Mouse (Mus musculus) thymus, adult 2 months (tissue): Measurements from ENCODE around the gene Fam20a. TPM values are rescaled to one million over a fixed set of nuclear protein-coding genes. Genes with fewer than 3 reads are reported as not detected.

Experiments used
- DNase-seq: peaks from one replicate; pipeline ENCODE4 v3.0.0; 2021
- H3K27ac ChIP-seq: fragments of 200-500 bp; 2 replicates; pipeline ENCODE4 v1.5.1; 2012; ENCODE audit warnings: low read length, control low read depth; ENCODE audit not compliant: control insufficient read depth, insufficient read depth
- H3K27me3 ChIP-seq: fragments of 200-500 bp; 2 replicates; pipeline ENCODE4 v1.6.1; 2012; ENCODE audit warnings: mild to moderate bottlenecking, low read length, moderate library complexity, mixed read lengths; ENCODE audit not compliant: control insufficient read depth, insufficient read depth
- H3K36me3 ChIP-seq: fragments of 200-500 bp; 2 replicates; pipeline ENCODE4 v1.6.1; 2012; ENCODE audit warnings: mild to moderate bottlenecking, low read length, moderate library complexity; ENCODE audit not compliant: control insufficient read depth, insufficient read depth
- H3K4me1 ChIP-seq: fragments of 200-500 bp; replicated peaks from 2 replicates; pipeline ENCODE4 v1.6.1; 2012; ENCODE audit warnings: low read length; ENCODE audit not compliant: control insufficient read depth, insufficient read depth
- H3K4me3 ChIP-seq: fragments of 200-500 bp; 2 replicates; pipeline ENCODE4 v1.5.1; 2012; ENCODE audit warnings: mild to moderate bottlenecking, low read length, control low read depth, moderate library complexity; ENCODE audit not compliant: control insufficient read depth, insufficient read depth
- CTCF ChIP-seq: fragments of 200-500 bp; IDR thresholded peaks from 2 replicates; pipeline ENCODE4 v1.5.1; 2012; ENCODE audit warnings: mild to moderate bottlenecking, control low read depth, low read length, moderate library complexity, borderline replicate concordance; ENCODE audit not compliant: control insufficient read depth, poor library complexity, insufficient read depth; ENCODE audit errors: extremely low read depth
- POLR2A ChIP-seq: fragments of 200-500 bp; IDR thresholded peaks from 2 replicates; pipeline ENCODE4 v1.6.1; 2012; ENCODE audit warnings: mild to moderate bottlenecking, low read length, control low read depth, moderate library complexity; ENCODE audit not compliant: control insufficient read depth, poor library complexity, insufficient read depth; ENCODE audit errors: extremely low read depth
- WGBS: fragments of 180-500 bp; shearing (Covaris S2); methylation state at CpG from one replicate; pipeline ENCODE4 v1.1.7; 2018; 5-methylcytosine and 5-hydroxymethylcytosine counted together
- polyA plus RNA-seq: library from polyadenylated mRNA; depleted of rRNA; stranded (reverse); fragments of >200 nt; gene quantifications from 2 replicates; pipeline ENCODE4 v1.2.3, GENCODE M21; 2012

Fam20a gene
- polyA plus RNA-seq, 1 experiment = 3.2 TPM

DNA sequence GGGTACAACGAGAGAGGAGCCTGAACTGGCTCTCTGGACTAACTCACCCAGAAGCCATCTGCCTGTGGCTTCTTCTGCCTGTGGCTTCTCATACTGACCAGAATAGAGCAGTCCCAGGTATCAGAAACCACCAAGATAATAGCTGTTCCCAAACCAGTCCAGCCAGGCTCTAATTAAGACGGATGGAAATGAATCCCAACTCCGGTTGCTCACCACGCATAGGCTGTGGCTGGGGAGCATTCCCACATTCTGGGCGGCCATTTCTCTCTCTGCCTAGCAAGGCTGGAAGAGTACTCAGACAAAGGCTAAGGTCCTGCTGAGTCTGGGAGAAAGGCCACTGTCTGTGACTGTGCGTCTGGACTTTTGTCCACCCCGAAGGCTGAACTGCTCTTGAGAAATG lies 5.1 kb downstream of the Fam20a start:
- Histone ChIP-seq H3K36me3 (no peaks in the 10 kb centered on the region), H3K27me3 (peaks cover 10% of the 10 kb centered on the region; the same call in 1 of the 2 replicates), H3K4me1 (no peaks in the 10 kb centered on the region), H3K4me3 (no peak overlapping the region), H3K27ac (no peak overlapping the region)
- DNase-seq = no peak
- 90% methylated on average over 7 of the region's 7 CpGs for WGBS
- TF ChIP-seq POLR2A (no peak), CTCF (no peak)

GRCm38 (mm10) chr11:109715311-109715781 lies 6.7 kb downstream of the Fam20a start:
- H3K27me3 ChIP-seq = no peaks in the 10 kb centered on the region
- H3K4me1 ChIP-seq = no peaks in the 10 kb centered on the region
- no peak for DNase-seq
- WGBS = 94% methylated on average over 12 of the region's 12 CpGs
- TF ChIP-seq CTCF = no peak
- TF ChIP-seq POLR2A = no peak
- H3K27ac ChIP-seq = no peak overlapping the region
- H3K4me3 ChIP-seq = no peak overlapping the region
- no peaks in the 10 kb centered on the region for H3K36me3 ChIP-seq

- Histone ChIP-seq H3K4me3 (no peak overlapping the region), H3K27ac (no peak overlapping the region), H3K4me1 (no peaks in the 10 kb centered on the region), H3K36me3 (no peaks in the 10 kb centered on the region), H3K27me3 (no peaks in the 10 kb centered on the region)
- no peak for DNase-seq
- TF ChIP-seq POLR2A (no peak), CTCF (no peak)
- 91% methylated on average over 17 of the region's 17 CpGs for WGBS
Observed at GRCm38 (mm10) chr11:109714341-109715247, 7.5 kb downstream of the Fam20a start.

DNA sequence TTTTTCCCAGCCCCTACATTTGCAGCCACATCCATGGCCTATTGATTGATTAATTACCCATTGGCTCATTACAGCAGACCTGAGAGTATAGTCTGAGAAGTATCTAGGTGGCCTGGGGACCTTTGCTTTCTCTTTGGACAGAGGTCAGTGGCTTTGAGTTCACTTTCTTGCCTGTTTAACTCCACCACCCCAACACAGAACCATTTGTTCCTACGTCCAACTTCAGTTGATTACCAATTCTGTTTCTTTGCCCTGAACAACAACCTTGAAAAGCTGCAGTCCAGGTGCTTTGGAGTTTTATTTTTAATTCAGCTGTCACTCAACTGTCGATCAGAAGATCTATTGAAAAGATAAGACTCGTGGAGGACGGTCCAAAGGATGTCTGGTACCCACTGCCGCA lies 12.6 kb downstream of the Fam20a start:
- Histone ChIP-seq H3K4me1 (no peaks in the 10 kb centered on the region), H3K27ac (no peak overlapping the region), H3K4me3 (no peak overlapping the region), H3K36me3 (no peaks in the 10 kb centered on the region), H3K27me3 (no peaks in the 10 kb centered on the region)
- no peak for TF ChIP-seq CTCF
- TF ChIP-seq POLR2A = no peak
- DNase-seq = no peak
- 89% methylated on average over 5 of the region's 5 CpGs for WGBS

GRCm38 (mm10) chr11:109708786-109709185 lies 13.3 kb downstream of the Fam20a start:
- Histone ChIP-seq H3K4me3 (no peak overlapping the region), H3K4me1 (no peaks in the 10 kb centered on the region), H3K27me3 (no peaks in the 10 kb centered on the region), H3K27ac (no peak overlapping the region), H3K36me3 (no peaks in the 10 kb centered on the region)
- DNase-seq = no peak
- TF ChIP-seq CTCF (no peak), POLR2A (no peak)
- WGBS = 95% methylated on average over 4 of the region's 4 CpGs

DNA sequence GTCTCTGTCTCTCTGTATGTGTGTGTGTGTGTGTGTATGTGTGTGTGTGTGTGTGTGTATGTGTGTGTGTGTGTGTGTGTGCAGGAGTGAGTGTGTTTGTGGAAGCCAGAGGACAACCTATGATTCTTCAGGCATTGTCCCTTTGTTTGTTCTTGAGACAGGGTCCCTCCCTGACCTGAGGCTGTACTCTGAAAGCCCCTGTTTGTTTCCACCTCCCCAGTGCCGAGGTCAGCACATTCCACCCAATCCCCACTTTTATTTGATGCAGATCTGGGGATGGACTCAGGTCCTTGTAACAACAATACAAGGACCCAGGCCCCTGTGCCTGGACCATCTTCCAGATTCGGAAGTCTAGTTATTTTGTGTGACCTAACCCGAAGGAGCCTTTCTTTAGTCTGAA lies 14.6 kb downstream of the Fam20a start:
- no peak for TF ChIP-seq CTCF

More for the DNA sequence above, 14.6 kb downstream of the Fam20a start:
- no peaks in the 10 kb centered on the region for H3K36me3 ChIP-seq
- no peaks in the 10 kb centered on the region for H3K27me3 ChIP-seq
- WGBS = 96% methylated on average over 3 of the region's 3 CpGs
- H3K4me3 ChIP-seq = no peak overlapping the region
- H3K27ac ChIP-seq = no peak overlapping the region
- no peak for DNase-seq
- no peaks in the 10 kb centered on the region for H3K4me1 ChIP-seq
